Mouse (Mus musculus): ENCODE measurements around the gene Dusp1. TPM values are rescaled to one million over a fixed set of nuclear protein-coding genes. Genes with fewer than 3 reads are reported as not detected.

Gene Dusp1
- polyA plus RNA-seq, 1 experiment from 2014 or later, result 35.7 TPM

DNA sequence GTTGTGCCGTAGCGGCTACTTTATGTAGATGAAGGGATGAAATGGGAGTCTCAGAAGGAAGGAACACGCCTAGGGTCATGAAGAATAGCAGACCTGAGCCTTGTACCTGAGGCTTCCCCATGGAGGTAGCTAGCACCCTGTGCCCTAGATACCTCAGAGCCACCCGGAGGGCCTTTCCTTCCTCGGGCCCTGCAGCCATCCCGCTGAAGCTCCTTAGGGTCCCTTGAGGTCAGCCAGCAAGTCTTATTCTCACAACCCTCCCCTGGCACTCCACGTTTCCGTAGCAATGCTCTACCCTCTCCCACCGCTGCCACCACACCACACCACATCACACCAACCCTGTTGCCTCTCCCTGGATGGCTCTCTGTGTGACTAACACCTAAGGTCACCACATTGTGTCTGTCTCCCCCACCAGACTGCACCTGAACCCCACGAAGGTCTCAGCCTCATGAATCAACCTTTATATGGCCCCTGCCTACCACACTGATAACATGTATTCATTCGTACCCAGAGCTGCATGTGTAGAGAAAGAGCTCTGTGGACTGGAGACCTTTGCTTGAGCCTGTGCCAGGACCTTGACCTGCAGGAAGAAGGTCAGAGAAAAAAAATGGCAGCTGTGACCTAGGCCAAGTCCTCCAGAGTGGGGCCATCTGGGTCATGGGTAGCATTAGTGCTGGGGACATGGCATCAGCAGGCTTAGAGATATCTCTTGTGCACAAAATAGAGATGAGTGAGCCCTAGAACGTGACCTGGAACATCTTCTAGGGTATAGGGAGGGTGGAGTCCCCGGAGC is 93.6 kb downstream of the Dusp1 start:
- no peak overlapping the region for H3K4me3 ChIP-seq (ENCODE audit: low read depth, low read length)
- no peak overlapping the region for H3K4me2 ChIP-seq (ENCODE audit: low read depth, low read length, severe bottlenecking)
- DNase-seq (ENCODE audit: low spot score) (no peak), ATAC-seq (replicated peaks; ENCODE audit: low FRiP score) (no peak)
- no peaks in the 10 kb centered on the region for H3K27me3 ChIP-seq (ENCODE audit: control insufficient read depth, insufficient read depth, low read length)
- no peak overlapping the region for H3K9ac ChIP-seq (ENCODE audit: low read length)
- no peaks in the 10 kb centered on the region for H3K9me3 ChIP-seq (ENCODE audit: control insufficient read depth, low read length)
- H3K4me1 ChIP-seq (replicated peaks; ENCODE audit: control insufficient read depth, insufficient read depth, low read length), result no peaks in the 10 kb centered on the region
- no peaks in the 10 kb centered on the region for H3K36me3 ChIP-seq (ENCODE audit: control insufficient read depth, insufficient read depth, low read length)
- 86% methylated on average over 13 of the region's 13 CpGs for WGBS
- no peak overlapping the region for H3K27ac ChIP-seq (ENCODE audit: low read depth, low read length)

DNA sequence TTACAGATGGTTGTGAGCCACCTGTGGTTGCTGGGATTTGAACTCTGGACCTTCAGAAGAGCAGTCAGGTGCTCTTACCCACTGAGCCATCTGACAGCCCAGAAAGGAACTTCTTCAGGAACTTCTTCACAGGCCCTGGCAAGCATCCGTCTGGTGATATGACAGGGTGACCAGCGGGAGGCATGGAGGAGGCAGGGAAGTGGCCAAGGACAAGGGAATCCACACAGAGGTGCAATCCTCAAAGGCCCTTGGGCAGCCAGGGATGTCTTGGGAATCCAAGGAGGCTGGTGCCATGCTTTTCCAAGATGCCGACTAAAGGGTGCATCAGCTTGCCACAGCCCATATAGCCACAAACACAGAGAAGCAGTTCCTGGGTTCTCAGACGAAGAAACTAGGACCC is 94.3 kb downstream of the Dusp1 start:
- 75% methylated on average over 4 of the region's 4 CpGs for WGBS

DNA sequence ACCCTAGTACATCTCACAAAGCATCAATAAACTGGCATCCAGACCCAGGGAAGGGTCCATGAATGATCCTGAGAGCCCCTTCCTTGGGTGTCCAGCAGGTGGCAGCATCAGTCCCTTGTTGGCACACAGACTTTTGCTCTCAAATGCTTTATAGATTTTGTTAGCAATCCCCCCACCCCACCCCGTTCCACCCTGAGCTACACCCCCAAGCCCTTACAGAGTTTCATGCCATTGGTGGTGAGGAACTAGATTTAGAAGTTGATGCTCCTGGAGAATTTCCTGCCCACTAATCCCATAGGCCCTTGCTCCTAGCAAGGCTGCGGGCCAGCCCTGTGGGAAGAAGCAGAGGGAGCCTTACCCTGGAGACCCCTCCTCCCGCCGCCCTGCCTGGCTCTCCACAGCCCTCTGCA is 95.2 kb downstream of the Dusp1 start:
- no peak overlapping the region for H3K9ac ChIP-seq (ENCODE audit: low read length)
- no peak overlapping the region for H3K4me2 ChIP-seq (ENCODE audit: low read depth, low read length, severe bottlenecking)
- H3K4me3 ChIP-seq (ENCODE audit: low read depth, low read length), result no peak overlapping the region
- WGBS, result 9% methylated on average over 4 of the region's 4 CpGs
- H3K9me3 ChIP-seq (ENCODE audit: control insufficient read depth, low read length), result no peaks in the 10 kb centered on the region
- no peaks in the 10 kb centered on the region for H3K27me3 ChIP-seq (ENCODE audit: control insufficient read depth, insufficient read depth, low read length)
- DNase-seq (ENCODE audit: low spot score), result peak; percentile 88
- no peak overlapping the region for H3K27ac ChIP-seq (ENCODE audit: low read depth, low read length)
- H3K4me1 ChIP-seq (replicated peaks; ENCODE audit: control insufficient read depth, insufficient read depth, low read length), result no peaks in the 10 kb centered on the region
- peak; percentile 42; the same call in 1 of the 2 replicates for ATAC-seq (replicated peaks; ENCODE audit: low FRiP score)
- no peaks in the 10 kb centered on the region for H3K36me3 ChIP-seq (ENCODE audit: control insufficient read depth, insufficient read depth, low read length)

More for the DNA sequence above, 94.3 kb downstream of the Dusp1 start:
- no peak overlapping the region for H3K4me2 ChIP-seq (ENCODE audit: low read depth, low read length, severe bottlenecking)
- DNase-seq (ENCODE audit: low spot score), result no peak
- H3K27ac ChIP-seq (ENCODE audit: low read depth, low read length), result no peak overlapping the region
- H3K36me3 ChIP-seq (ENCODE audit: control insufficient read depth, insufficient read depth, low read length), result no peaks in the 10 kb centered on the region
- no peak overlapping the region for H3K4me3 ChIP-seq (ENCODE audit: low read depth, low read length)
- no peaks in the 10 kb centered on the region for H3K27me3 ChIP-seq (ENCODE audit: control insufficient read depth, insufficient read depth, low read length)
- no peak for ATAC-seq (replicated peaks; ENCODE audit: low FRiP score)
- no peaks in the 10 kb centered on the region for H3K9me3 ChIP-seq (ENCODE audit: control insufficient read depth, low read length)
- H3K9ac ChIP-seq (ENCODE audit: low read length), result no peak overlapping the region
- H3K4me1 ChIP-seq (replicated peaks; ENCODE audit: control insufficient read depth, insufficient read depth, low read length), result no peaks in the 10 kb centered on the region

DNA sequence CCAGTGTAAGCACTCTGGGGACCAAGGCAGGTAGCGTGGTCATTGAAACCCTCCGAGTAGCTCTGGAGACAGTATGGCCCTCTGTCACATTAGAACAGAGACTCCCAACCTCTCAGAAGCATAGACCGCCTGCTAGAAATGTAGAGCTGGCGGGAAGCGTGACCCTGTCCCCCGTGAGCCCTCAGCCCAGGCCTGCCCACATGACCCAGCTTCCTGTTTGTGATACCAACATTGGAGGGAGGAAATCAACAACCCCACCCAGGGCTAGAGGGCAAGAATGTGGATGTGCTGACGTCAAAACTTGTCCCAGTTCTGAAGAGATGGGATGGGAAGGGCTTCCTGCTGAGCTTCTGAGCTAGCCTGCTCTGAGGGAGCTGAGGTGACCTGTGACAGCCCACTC is 97.0 kb downstream of the Dusp1 start:
- Histone ChIP-seq H3K9ac (ENCODE audit: low read length) (no peak overlapping the region), H3K36me3 (ENCODE audit: control insufficient read depth, insufficient read depth, low read length) (no peaks in the 10 kb centered on the region), H3K4me3 (ENCODE audit: low read depth, low read length) (no peak overlapping the region), H3K27me3 (ENCODE audit: control insufficient read depth, insufficient read depth, low read length) (no peaks in the 10 kb centered on the region), H3K9me3 (ENCODE audit: control insufficient read depth, low read length) (no peaks in the 10 kb centered on the region), H3K4me1 (replicated peaks; ENCODE audit: control insufficient read depth, insufficient read depth, low read length) (no peaks in the 10 kb centered on the region), H3K27ac (ENCODE audit: low read depth, low read length) (no peak overlapping the region), H3K4me2 (ENCODE audit: low read depth, low read length, severe bottlenecking) (no peak overlapping the region)
- 74% methylated on average over 7 of the region's 7 CpGs for WGBS
- ATAC-seq (replicated peaks; ENCODE audit: low FRiP score), result no peak
- DNase-seq (ENCODE audit: low spot score), result no peak

DNA sequence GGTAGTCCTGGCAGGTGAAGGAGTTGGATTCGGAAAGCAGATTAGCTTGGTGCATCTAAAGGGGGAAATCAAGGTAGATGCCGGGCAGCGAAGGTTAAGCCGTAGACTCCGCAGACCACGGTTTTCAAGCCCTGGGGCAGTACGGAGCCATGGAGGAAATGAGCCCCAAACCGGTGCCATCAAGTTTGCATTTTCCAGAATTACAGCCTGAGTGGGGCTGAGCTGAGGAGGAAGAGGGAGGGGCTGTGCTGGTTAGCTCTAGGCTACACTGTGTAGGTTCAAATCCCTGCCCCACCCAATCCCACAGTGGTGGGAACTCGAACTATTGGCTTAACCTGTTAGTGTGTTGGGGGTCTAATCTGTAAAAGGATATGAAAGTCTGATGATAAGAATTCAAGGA is 97.4 kb downstream of the Dusp1 start:
- Histone ChIP-seq H3K4me2 (ENCODE audit: low read depth, low read length, severe bottlenecking) (no peak overlapping the region), H3K36me3 (ENCODE audit: control insufficient read depth, insufficient read depth, low read length) (no peaks in the 10 kb centered on the region), H3K27me3 (ENCODE audit: control insufficient read depth, insufficient read depth, low read length) (no peaks in the 10 kb centered on the region), H3K27ac (ENCODE audit: low read depth, low read length) (no peak overlapping the region), H3K4me3 (ENCODE audit: low read depth, low read length) (no peak overlapping the region), H3K9ac (ENCODE audit: low read length) (no peak overlapping the region), H3K9me3 (ENCODE audit: control insufficient read depth, low read length) (no peaks in the 10 kb centered on the region), H3K4me1 (replicated peaks; ENCODE audit: control insufficient read depth, insufficient read depth, low read length) (no peaks in the 10 kb centered on the region)
- WGBS, result 82% methylated on average over 9 of the region's 9 CpGs
- no peak for DNase-seq (ENCODE audit: low spot score)
- no peak for ATAC-seq (replicated peaks; ENCODE audit: low FRiP score)

DNA sequence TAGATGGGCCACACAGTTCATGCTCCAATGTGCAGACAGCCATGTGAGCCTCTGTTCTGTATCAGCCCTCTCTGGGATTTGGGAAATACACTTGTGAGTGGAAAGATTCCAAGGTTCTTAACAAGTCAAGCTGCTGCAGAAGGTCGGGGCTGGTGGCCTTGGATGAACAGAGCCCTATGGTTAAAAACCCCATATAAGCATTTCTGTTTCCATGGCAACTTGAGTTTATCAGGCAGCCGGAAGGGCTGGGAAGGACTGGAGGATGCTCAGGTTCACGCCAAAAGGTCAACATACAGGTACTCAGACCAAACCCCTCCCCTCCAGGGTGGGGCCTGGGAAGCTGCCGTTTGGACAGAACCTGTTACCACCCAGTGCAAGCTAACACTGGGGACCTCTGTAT is 97.9 kb downstream of the Dusp1 start:
- no peak for DNase-seq (ENCODE audit: low spot score)
- WGBS, result 60% methylated on average over 4 of the region's 4 CpGs
- no peak overlapping the region for H3K9ac ChIP-seq (ENCODE audit: low read length)
- no peak overlapping the region for H3K4me2 ChIP-seq (ENCODE audit: low read depth, low read length, severe bottlenecking)
- no peaks in the 10 kb centered on the region for H3K36me3 ChIP-seq (ENCODE audit: control insufficient read depth, insufficient read depth, low read length)
- H3K27me3 ChIP-seq (ENCODE audit: control insufficient read depth, insufficient read depth, low read length), result no peaks in the 10 kb centered on the region
- no peak overlapping the region for H3K27ac ChIP-seq (ENCODE audit: low read depth, low read length)
- ATAC-seq (replicated peaks; ENCODE audit: low FRiP score), result no peak
- H3K4me3 ChIP-seq (ENCODE audit: low read depth, low read length), result no peak overlapping the region
- H3K4me1 ChIP-seq (replicated peaks; ENCODE audit: control insufficient read depth, insufficient read depth, low read length), result no peaks in the 10 kb centered on the region
- H3K9me3 ChIP-seq (ENCODE audit: control insufficient read depth, low read length), result no peaks in the 10 kb centered on the region

DNA sequence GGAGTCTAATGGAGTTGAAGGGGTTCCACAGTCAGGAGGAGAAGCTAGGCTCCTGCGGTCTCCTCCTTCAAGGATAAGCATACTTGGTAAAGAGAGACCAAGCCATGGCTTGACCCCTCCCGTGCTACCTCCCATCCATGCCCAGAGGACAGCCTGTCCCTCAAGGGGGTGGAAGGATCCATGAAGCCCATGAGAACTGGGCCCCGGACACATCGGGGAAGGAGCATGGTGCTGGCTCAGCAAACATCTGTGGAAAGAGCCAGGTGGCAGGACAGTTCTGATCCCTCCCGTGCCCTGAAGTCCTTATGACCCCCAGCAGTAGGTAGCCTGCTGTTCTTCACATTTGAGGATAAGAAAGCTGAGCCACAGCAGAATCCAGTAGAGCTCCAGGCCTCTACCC is 98.5 kb downstream of the Dusp1 start:
- no peaks in the 10 kb centered on the region for H3K36me3 ChIP-seq (ENCODE audit: control insufficient read depth, insufficient read depth, low read length)
- H3K9me3 ChIP-seq (ENCODE audit: control insufficient read depth, low read length), result no peaks in the 10 kb centered on the region
- H3K9ac ChIP-seq (ENCODE audit: low read length), result no peak overlapping the region
- H3K27me3 ChIP-seq (ENCODE audit: control insufficient read depth, insufficient read depth, low read length), result no peaks in the 10 kb centered on the region
- H3K27ac ChIP-seq (ENCODE audit: low read depth, low read length), result no peak overlapping the region
- DNase-seq (ENCODE audit: low spot score) (no peak), ATAC-seq (replicated peaks; ENCODE audit: low FRiP score) (no peak)
- H3K4me2 ChIP-seq (ENCODE audit: low read depth, low read length, severe bottlenecking), result no peak overlapping the region
- H3K4me3 ChIP-seq (ENCODE audit: low read depth, low read length), result no peak overlapping the region
- no peaks in the 10 kb centered on the region for H3K4me1 ChIP-seq (replicated peaks; ENCODE audit: control insufficient read depth, insufficient read depth, low read length)
- 84% methylated on average over 5 of the region's 5 CpGs for WGBS

DNA sequence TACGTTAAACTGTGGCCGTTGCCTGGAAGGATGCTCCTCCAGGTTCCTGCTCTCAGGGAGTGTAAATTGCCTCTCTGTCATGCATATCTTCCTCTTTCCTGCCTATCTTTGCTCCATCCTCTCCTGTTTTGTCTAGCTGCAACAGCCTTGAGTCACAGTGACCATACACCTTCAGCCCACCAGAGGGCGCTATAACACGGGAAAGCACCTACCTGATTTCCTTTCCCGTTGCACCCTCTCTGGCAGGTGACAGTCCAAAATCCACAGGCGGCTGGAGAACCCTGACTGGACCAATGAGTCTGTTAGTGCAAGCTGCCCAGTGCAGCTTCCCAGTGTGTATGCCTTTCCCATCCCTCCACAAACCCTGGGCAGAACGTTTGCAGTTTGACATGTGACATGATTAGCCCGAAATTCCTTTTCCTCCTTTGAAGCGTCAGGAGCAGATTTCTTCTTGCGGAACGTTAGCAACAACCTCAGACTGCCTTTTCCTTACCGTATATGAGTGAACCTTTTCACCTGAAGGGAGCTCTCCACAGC is 99.2 kb downstream of the Dusp1 start:
- H3K4me1 ChIP-seq (replicated peaks; ENCODE audit: control insufficient read depth, insufficient read depth, low read length), result no peaks in the 10 kb centered on the region
- H3K27ac ChIP-seq (ENCODE audit: low read depth, low read length), result no peak overlapping the region
- H3K27me3 ChIP-seq (ENCODE audit: control insufficient read depth, insufficient read depth, low read length), result no peaks in the 10 kb centered on the region
- H3K36me3 ChIP-seq (ENCODE audit: control insufficient read depth, insufficient read depth, low read length), result no peaks in the 10 kb centered on the region
- peak; percentile 86 for DNase-seq (ENCODE audit: low spot score)
- no peak overlapping the region for H3K9ac ChIP-seq (ENCODE audit: low read length)
- no peak for ATAC-seq (replicated peaks; ENCODE audit: low FRiP score)
- H3K4me3 ChIP-seq (ENCODE audit: low read depth, low read length), result no peak overlapping the region
- 38% methylated on average over 12 of the region's 12 CpGs for WGBS
- no peaks in the 10 kb centered on the region for H3K9me3 ChIP-seq (ENCODE audit: control insufficient read depth, low read length)
- H3K4me2 ChIP-seq (ENCODE audit: low read depth, low read length, severe bottlenecking), result no peak overlapping the region

DNA sequence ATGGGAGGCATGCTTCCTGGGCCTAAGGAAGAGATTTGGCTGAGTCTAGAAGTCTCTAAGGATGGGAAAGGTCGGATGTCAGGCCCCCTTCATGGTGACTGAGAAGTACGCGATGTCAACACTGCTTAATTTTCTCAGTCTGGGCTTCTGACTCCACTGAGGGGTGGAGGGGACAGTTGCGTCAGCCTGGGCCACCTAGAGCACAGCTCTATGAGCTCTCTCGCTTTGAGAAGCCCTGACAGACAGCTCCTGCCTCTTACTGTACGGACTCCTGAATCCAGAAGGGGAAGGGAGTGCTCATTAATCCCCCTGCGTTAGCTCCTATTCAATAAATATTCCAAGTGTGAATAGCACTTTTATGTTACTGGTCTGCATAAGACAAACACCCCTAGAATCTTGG is 103.9 kb downstream of the Dusp1 start:
- no peaks in the 10 kb centered on the region for H3K36me3 ChIP-seq (ENCODE audit: control insufficient read depth, insufficient read depth, low read length)
- H3K4me1 ChIP-seq (replicated peaks; ENCODE audit: control insufficient read depth, insufficient read depth, low read length), result no peaks in the 10 kb centered on the region
- H3K4me2 ChIP-seq (ENCODE audit: low read depth, low read length, severe bottlenecking), result no peak overlapping the region
- no peak overlapping the region for H3K4me3 ChIP-seq (ENCODE audit: low read depth, low read length)
- H3K9me3 ChIP-seq (ENCODE audit: control insufficient read depth, low read length), result no peaks in the 10 kb centered on the region
- no peak overlapping the region for H3K9ac ChIP-seq (ENCODE audit: low read length)
- no peak overlapping the region for H3K27ac ChIP-seq (ENCODE audit: low read depth, low read length)
- DNase-seq (ENCODE audit: low spot score), result no peak
- H3K27me3 ChIP-seq (ENCODE audit: control insufficient read depth, insufficient read depth, low read length), result no peaks in the 10 kb centered on the region
- 68% methylated on average over 7 of the region's 7 CpGs for WGBS
- no peak for ATAC-seq (replicated peaks; ENCODE audit: low FRiP score)
